Mouse (Mus musculus) midbrain, embryonic 16.5 days (tissue): ENCODE data around the gene Lamtor4. TPM values are rescaled to one million over a fixed set of nuclear protein-coding genes. Genes with fewer than 3 reads are reported as not detected.

Experiments
- ATAC-seq: fragments of 200-750 bp; cut with Nextera tagmentation; 2 replicates; pipeline ENCODE4 v1.8.0; 2017; ENCODE audit warnings: moderate TSS enrichment
- H3K27ac ChIP-seq: fragments of 300-500 bp; sonication (generic); 2 replicates; pipeline ENCODE4 v1.5.1; 2014; ENCODE audit warnings: mild to moderate bottlenecking, low read length, mixed read lengths
- H3K27me3 ChIP-seq: fragments of 300-500 bp; sonication (generic); 2 replicates; pipeline ENCODE4 v1.6.1; 2014; ENCODE audit warnings: low read depth, low read length, mixed read lengths; ENCODE audit not compliant: control insufficient read depth, insufficient read depth
- H3K36me3 ChIP-seq: fragments of 300-500 bp; sonication (generic); 2 replicates; pipeline ENCODE4 v1.6.1; 2014; ENCODE audit warnings: mild to moderate bottlenecking, low read length, moderate library complexity, mixed read lengths; ENCODE audit not compliant: control insufficient read depth, insufficient read depth
- H3K4me1 ChIP-seq: fragments of 300-500 bp; sonication (generic); 2 replicates; pipeline ENCODE4 v1.6.1; 2014; ENCODE audit warnings: mild to moderate bottlenecking, low read length, mixed read lengths; ENCODE audit not compliant: control insufficient read depth, insufficient read depth
- H3K4me2 ChIP-seq: fragments of 300-500 bp; sonication (generic); 2 replicates; pipeline ENCODE4 v1.6.1; 2014; ENCODE audit warnings: mild to moderate bottlenecking, low read length, mixed read lengths
- H3K4me3 ChIP-seq: fragments of 300-500 bp; sonication (generic); 2 replicates; pipeline ENCODE4 v1.5.1; 2014; ENCODE audit warnings: low read depth, mild to moderate bottlenecking, low read length, moderate library complexity, mixed read lengths
- H3K9ac ChIP-seq: fragments of 300-500 bp; sonication (generic); 2 replicates; pipeline ENCODE4 v1.6.1; 2014; ENCODE audit warnings: low read depth, low read length, mixed read lengths
- H3K9me3 ChIP-seq: fragments of 300-500 bp; sonication (generic); replicated peaks from 2 replicates; pipeline ENCODE4 v1.6.1; 2014; ENCODE audit warnings: mild to moderate bottlenecking, low read length, mixed read lengths; ENCODE audit not compliant: control insufficient read depth, poor library complexity, severe bottlenecking
- WGBS: fragments of 180-500 bp; shearing (Covaris S2); extraction: QIAGEN DNeasy Blood & Tissue Kit; methylation state at CpG from one replicate; pipeline ENCODE4 v1.1.7; 2014; 5-methylcytosine and 5-hydroxymethylcytosine counted together
- polyA plus RNA-seq: library from polyadenylated mRNA; unstranded; fragments of >200 nt; fragmentation: Nextera tagmentation; extraction: Ambion mirVana; gene quantifications from 2 replicates; pipeline ENCODE4 v1.2.1, GENCODE M21; 2015

The Lamtor4 gene
- polyA plus RNA-seq, 1 experiment from 2014 or later: 101 TPM

GRCm38 (mm10) chr5:138291638-138292037 lies 36.4 kb downstream of the Lamtor4 start:
- H3K4me1 ChIP-seq: no peaks in the 10 kb centered on the region
- WGBS: 89% methylated on average over 1 of the region's 1 CpGs
- no peak overlapping the region for H3K9ac ChIP-seq
- no peak overlapping the region for H3K4me2 ChIP-seq
- H3K27me3 ChIP-seq: no peaks in the 10 kb centered on the region
- no peak for ATAC-seq
- no peaks in the 10 kb centered on the region for H3K36me3 ChIP-seq
- H3K9me3 ChIP-seq: no peaks in the 10 kb centered on the region
- no peak overlapping the region for H3K4me3 ChIP-seq
- no peak overlapping the region for H3K27ac ChIP-seq

- Histone ChIP-seq H3K9ac (no peak overlapping the region), H3K36me3 (peaks cover 2% of the 10 kb centered on the region; the same call in 1 of the 2 replicates)
These were observed 38.9 kb downstream of the Lamtor4 start for GRCm38 (mm10) chr5:138294158-138294557.

GRCm38 (mm10) chr5:138299613-138300012 lies 44.3 kb downstream of the Lamtor4 start:
- H3K4me1 ChIP-seq: no peaks in the 10 kb centered on the region

More at GRCm38 (mm10) chr5:138294158-138294557, 38.9 kb downstream of the Lamtor4 start:
- H3K4me2 ChIP-seq: no peak overlapping the region
- no peaks in the 10 kb centered on the region for H3K27me3 ChIP-seq
- ATAC-seq: no peak
- H3K4me3 ChIP-seq: no peak overlapping the region
- H3K27ac ChIP-seq: no peak overlapping the region
- H3K9me3 ChIP-seq: no peaks in the 10 kb centered on the region
- no peaks in the 10 kb centered on the region for H3K4me1 ChIP-seq

More at GRCm38 (mm10) chr5:138299613-138300012, 44.3 kb downstream of the Lamtor4 start:
- Histone ChIP-seq H3K9ac (no peak overlapping the region), H3K4me2 (no peak overlapping the region), H3K27ac (no peak overlapping the region), H3K4me3 (no peak overlapping the region), H3K27me3 (no peaks in the 10 kb centered on the region), H3K36me3 (peaks cover 4% of the 10 kb centered on the region; the same call in 1 of the 2 replicates), H3K9me3 (no peaks in the 10 kb centered on the region)
- 86% methylated on average over 2 of the region's 2 CpGs for WGBS
- ATAC-seq: no peak

Other genes starting within 250 kb of the Lamtor4 start
- not detected in 2 replicates for gene Smok3a, start 234.2 kb upstream of the Lamtor4 start, polyA plus RNA-seq
- not detected in 2 replicates for gene Smok3b, start 234.1 kb upstream of the Lamtor4 start, polyA plus RNA-seq
- gene Smok3c, start 202.3 kb upstream of the Lamtor4 start, polyA plus RNA-seq: not detected in 2 replicates
- 22.7 and 25.4 TPM in 2 replicates for gene Zkscan1, start 170.4 kb upstream of the Lamtor4 start, polyA plus RNA-seq
- 85.4 and 96.0 TPM in 2 replicates for gene Zscan21, start 138.6 kb upstream of the Lamtor4 start, polyA plus RNA-seq
- gene Zfp113, start 99.7 kb upstream of the Lamtor4 start, polyA plus RNA-seq: 23.9 and 26.3 TPM in 2 replicates
- 288 and 309 TPM in 2 replicates for gene Cops6, start 94.4 kb upstream of the Lamtor4 start, polyA plus RNA-seq
- 24.9 and 27.2 TPM in 2 replicates for gene Ap4m1, start 83.5 kb upstream of the Lamtor4 start, polyA plus RNA-seq
- gene Mcm7, start 83.1 kb upstream of the Lamtor4 start, polyA plus RNA-seq: 72.3 and 81.6 TPM in 2 replicates
- gene Taf6, start 68.0 kb upstream of the Lamtor4 start, polyA plus RNA-seq: 74.4 and 75.8 TPM in 2 replicates
- gene Cnpy4, start 68.0 kb upstream of the Lamtor4 start, polyA plus RNA-seq: 29.0 and 33.7 TPM in 2 replicates
- gene Mblac1, start 61.2 kb upstream of the Lamtor4 start, polyA plus RNA-seq: 14.5 and 15.5 TPM in 2 replicates
- not detected in 2 replicates for gene Nxpe5, start 29.6 kb upstream of the Lamtor4 start, polyA plus RNA-seq
- 14.7 and 15.6 TPM in 2 replicates for gene BC037034, start 8.6 kb downstream of the Lamtor4 start, polyA plus RNA-seq
- 1.8 and 2.3 TPM in 2 replicates for gene Gal3st4, start 17.4 kb downstream of the Lamtor4 start, polyA plus RNA-seq
- 0.09 and 0.27 TPM in 2 replicates for gene Gm43720, start 24.5 kb downstream of the Lamtor4 start, polyA plus RNA-seq
- 179 and 220 TPM in 2 replicates for gene Gpc2, start 24.5 kb downstream of the Lamtor4 start, polyA plus RNA-seq
- gene Stag3, start 24.8 kb downstream of the Lamtor4 start, polyA plus RNA-seq: 11.7 and 13.1 TPM in 2 replicates
- gene Pvrig, start 86.5 kb downstream of the Lamtor4 start, polyA plus RNA-seq: not detected in 2 replicates
- gene Zfp157, start 186.0 kb downstream of the Lamtor4 start, polyA plus RNA-seq: 67.0 and 69.6 TPM in 2 replicates